15 mouse cellular contexts compared by ENCODE assay signal in genomic region chr19:6999360-7000063, GRCm38 (mm10).
"Had no signal": no experiment of that assay in that cellular context is flagged by ENCODE, and none has a peak within 500 bp of the region (broad histone marks: within the 10 kb centered on the region; RNA-seq: fewer than 3 reads in every experiment).

No protein-coding gene starts in this region.

- DNase-seq: kidney, postnatal 14 days; lung, adult 2 months; midbrain, embryonic 14.5 days; right cerebral cortex, adult 18-20 months; right cerebral cortex, postnatal 25 days; thymus, adult 2 months; thymus, postnatal 25 days had no signal

- ATAC-seq: lung, postnatal 0 days had no signal

- H3K9me3 ChIP-seq: kidney, embryonic 15.5 days; liver, embryonic 15.5 days; midbrain, embryonic 10.5 days; neural tube, embryonic 15.5 days had no signal

- H3K4me3 ChIP-seq: kidney, embryonic 15.5 days; left cerebral cortex, adult 2 months; liver, embryonic 15.5 days; midbrain, embryonic 10.5 days; myocyte; neural tube, embryonic 15.5 days had no signal

- H3K4me2 ChIP-seq: kidney, embryonic 15.5 days; liver, embryonic 11.5 days; liver, embryonic 15.5 days; neural tube, embryonic 15.5 days had no signal

- H3K9ac ChIP-seq: kidney, embryonic 15.5 days; liver, embryonic 15.5 days; neural tube, embryonic 15.5 days had no signal

- H3K27ac ChIP-seq: kidney, embryonic 15.5 days; left cerebral cortex, adult 2 months; liver, embryonic 15.5 days; midbrain, embryonic 10.5 days; neural tube, embryonic 15.5 days had no signal

- H3K27me3 ChIP-seq: kidney, embryonic 15.5 days; liver, embryonic 15.5 days; neural tube, embryonic 15.5 days had no signal
